Mouse (Mus musculus) monocyte, adult 2 months (primary cell): Measurements from ENCODE around the gene Ccdc106.

Experiments used
- DNase-seq, 2 experiments: peaks; one replicate each; pipeline ENCODE4 v3.0.0; 2022; ENCODE audit warnings: low spot score in 2 of 2, low read depth in 1 of 2

Ccdc106 gene

DNA sequence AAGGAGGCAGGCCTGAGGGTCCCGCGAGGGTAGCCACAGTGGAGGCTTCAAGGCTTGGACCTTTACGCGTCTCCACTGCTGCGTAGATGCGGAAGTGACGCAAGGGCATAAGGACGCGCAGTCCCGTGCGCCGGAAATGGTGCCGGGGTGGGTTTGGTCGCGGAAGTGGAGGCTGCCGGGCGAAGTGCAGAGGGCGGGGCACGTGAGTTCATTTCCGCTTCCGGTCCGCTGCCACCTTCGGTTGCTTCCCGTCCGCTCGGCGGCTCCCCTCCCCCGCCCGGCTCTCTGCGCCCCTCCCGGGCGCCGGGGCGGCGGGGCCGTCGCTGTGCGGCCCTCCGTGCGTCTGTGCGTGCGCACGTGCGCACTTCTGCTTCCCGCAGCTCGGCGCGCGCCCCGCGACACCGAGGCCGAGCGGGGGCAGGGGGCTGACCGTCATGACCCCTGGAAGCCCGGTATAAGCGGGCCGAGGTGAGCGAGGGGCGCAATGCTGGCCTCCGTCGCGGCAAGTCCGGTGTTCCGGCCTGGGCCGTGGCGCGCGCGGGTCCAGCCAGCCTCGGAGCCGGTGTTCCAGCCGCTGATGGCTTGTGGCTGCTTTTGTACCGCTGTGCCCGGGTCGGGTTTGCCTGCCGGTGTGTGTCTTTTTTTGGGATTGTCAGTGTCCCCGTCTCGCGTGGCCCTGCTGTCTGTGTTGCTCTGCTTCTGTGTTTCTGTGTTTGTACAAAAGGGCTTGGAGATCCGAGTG is 59.8 kb downstream of the Ccdc106 start, which contains the start of gene Epn1:
Gene Epn1 (plus strand): TSS at position 226 of the 742 bp plus-strand sequence.
- DNase-seq = peak; percentile 86 to 93

DNA sequence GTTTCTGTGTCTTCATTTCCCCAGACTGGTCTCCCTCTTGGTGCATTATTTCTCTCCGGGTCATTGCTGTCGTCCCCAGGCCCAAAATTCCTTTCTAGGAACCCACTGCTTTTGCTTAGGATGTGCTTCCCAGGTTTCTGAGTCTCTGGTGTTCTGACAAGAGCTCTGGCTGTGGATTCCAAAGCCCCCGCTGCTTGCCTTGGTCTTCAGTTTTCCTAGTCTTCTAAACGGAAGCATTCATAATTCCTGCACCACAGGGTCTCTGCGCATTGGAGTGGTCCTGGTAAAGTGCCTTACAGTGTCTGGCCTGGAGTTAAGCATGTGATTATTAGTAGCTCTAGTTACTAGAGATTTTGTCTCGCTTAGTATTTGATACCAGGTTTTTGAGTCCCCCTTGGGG is 60.5 kb downstream of the Ccdc106 start:
- DNase-seq = no peak

GRCm38 (mm10) chr7:5081241-5081640 is 60.9 kb downstream of the Ccdc106 start:
- no peak for DNase-seq

DNA sequence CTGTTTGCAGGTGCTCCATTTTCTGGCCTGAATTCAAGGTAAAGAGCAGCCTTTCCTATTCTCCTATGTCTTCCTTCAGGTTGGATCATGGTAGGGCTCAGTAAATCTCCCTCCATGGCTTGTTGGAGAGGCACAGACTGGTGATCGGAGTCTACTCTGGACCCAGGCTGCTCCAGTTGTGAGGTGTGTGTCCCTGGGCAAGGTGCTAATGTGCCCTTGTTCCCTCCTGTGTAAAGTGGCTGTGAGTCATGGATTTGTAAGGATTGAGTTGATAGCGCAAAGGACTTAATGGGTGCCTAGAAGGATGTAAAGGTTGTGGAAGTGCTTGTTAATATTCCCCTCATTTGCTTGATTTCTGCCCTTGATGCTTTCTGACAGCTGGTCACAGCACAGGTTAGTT is 61.6 kb downstream of the Ccdc106 start:
- DNase-seq = no peak

DNA sequence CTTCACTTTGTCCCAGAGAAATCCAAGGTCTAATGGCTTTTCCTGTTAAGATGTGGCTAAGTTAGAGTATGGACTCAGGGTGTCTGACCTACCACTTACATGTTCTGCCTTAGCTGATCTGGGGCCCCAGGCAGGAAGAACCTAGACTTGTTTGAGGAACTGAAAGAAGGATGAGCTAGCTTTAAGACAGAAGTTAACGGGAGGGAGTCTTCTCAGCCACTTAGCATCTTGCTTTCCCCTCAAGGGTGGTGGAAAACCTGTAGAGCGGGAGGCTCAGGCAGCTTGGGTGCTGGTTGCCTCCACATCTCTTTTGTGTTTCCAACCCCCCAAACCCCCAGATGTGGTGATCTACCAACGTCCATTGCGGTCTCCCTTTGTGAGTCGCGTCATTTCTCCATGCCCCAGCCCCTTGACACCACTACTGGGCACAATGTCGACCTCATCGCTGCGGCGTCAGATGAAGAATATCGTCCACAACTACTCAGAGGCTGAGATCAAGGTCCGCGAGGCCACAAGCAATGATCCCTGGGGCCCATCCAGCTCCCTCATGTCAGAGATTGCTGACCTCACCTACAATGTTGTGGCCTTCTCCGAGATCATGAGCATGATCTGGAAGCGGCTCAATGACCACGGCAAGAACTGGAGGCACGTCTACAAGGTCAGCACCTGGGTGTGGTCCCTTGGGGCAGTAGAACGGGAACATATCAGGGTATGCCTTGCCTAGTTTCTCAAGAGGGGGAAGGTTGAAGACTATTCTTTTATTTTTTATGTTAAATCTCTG is 63.2 kb downstream of the Ccdc106 start:
- DNase-seq = peak in 1 of 2 experiments; percentile 52

GRCm38 (mm10) chr7:5085512-5085911 is 65.2 kb downstream of the Ccdc106 start:
- DNase-seq = no peak

DNA sequence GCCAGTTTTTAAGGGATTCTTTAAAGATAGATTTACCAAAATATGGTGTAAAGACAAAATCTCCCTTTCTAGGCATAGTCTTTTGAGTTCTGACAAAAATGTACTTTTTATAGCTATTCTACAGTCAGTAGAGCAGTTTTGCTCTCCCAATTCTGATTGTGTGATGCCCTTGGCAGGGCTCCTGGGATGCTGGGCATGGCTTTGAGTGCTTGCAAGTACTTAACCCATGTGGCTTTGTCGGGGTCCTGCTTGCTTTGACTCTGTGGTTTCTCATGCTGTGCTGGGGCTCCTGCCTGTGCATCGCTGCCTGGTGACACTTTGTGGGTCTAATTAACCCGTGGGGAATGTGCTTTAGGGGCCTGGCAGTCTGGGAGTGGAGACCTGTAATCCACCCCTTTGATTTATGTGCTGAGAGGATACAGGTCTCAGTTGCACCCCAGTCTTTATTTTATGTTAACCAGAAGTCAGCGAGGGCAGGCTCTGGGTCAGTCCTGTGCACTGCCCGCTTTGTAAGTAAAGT is 66.6 kb downstream of the Ccdc106 start:
- DNase-seq = no peak

DNA sequence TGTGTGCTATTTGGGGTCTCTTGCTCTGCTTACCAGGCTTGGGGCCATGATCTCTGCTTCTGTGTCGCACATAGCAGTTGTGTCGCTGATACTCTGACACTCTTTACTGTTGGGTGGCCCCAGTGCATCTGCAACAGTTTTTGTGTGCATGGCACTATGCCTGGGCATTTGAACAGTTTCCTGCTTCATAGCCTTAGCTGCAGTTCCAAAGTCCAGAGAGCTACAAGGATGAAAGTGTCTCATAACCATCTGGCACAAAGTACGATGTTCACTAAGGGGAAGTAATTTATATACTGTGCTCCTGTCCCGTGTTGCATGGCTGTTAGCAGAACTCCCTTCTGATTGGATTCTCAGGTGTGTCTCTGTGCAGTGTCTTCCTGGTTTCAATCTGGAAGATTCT is 67.5 kb downstream of the Ccdc106 start:
- no peak for DNase-seq

- DNase-seq = no peak
Measured at GRCm38 (mm10) chr7:5089853-5090252, 69.5 kb downstream of the Ccdc106 start.

DNA sequence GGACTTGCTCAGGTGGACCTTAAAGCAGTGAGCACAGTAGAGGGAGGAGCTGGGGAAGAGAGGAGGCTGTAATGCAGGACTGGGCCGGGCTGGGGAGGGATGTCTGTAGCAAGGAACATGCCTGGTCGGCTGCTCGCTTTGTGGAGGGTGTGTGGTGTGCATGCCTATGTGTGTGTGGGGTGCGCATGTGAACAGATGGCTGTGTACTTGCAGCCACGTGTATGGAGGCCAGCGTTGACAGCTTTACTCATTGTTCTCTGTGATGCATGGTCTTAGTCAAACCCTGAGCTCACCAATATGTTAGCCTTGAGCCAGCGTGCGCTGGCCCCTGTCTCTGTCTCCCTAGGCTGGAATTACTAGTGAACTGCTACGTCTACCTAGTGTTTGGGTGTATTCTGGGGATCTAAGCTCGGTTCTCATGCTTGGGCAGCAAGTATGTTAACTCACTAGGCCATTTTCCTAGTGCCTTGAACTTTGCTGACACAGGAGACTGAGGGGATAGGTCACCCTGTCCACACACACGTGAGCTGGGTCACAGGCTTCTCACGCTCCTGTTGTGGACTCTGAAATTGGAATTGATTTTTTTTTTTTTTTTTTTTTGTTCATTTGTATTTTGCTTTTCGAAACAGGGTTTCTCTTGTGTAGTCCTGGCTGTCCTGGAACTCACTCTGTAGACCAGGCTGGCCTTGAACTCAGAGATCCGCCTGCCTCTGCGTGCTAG is 70.8 kb downstream of the Ccdc106 start:
- DNase-seq = no peak

GRCm38 (mm10) chr7:5092381-5092780 is 72.0 kb downstream of the Ccdc106 start:
- DNase-seq = no peak

DNA sequence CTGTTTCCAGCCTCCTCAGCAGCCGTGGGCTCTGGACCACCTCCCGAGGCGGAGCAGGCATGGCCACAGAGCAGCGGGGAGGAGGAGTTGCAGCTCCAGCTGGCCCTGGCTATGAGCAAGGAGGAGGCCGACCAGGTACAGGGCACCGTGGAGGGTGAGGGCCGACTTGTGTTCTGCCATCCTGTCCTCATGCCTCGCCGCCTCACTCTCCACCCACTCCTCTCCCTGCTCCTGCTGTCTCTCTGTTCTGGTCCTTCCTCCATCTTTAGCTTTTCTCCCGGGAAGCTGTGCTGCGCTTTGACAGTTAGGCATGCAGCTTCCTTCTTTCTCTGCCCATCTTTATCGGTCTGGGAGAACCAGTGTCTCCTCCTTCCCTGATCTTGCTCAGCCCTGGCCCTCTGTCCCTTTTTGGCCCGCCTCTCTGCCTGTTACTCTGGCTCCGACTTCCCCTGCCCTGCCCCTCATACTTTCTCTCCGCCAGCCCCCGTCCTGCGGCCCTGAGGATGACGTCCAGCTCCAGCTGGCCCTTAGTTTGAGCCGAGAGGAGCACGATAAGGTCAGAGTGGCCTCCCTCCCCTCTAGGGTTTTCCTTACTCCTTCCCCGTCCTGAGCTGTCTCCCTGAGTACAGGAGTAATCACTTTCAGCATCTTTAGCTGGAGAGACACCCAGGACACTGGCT is 72.6 kb downstream of the Ccdc106 start:
- no peak for DNase-seq

GRCm38 (mm10) chr7:5098769-5099168 is 78.4 kb downstream of the Ccdc106 start:
- no peak for DNase-seq

DNA sequence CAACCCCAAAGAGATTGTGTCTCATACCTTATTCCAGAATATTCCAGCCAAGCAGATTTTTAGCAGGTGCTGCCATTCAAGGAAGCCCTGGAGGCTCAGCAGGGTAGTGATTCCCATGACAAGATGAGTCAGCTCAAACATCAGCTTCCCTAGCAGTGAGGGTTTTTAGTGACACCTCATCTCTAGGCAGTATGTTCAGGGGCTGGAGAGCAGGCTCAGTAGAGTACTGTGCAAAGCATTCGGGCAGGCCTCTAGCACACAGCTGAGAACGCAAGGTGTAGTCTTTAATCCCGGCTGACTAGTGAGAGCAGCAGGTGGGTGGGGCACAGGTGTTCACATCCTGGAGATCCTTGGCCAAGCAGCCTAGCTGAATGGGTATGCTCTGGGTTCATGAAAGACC is 79.4 kb downstream of the Ccdc106 start:
- no peak for DNase-seq

- peak; percentile 51 to 61 for DNase-seq
Measured at GRCm38 (mm10) chr7:5101066-5101663, 80.8 kb downstream of the Ccdc106 start.

- no peak for DNase-seq
Measured at GRCm38 (mm10) chr7:5102564-5102963, 82.2 kb downstream of the Ccdc106 start.

GRCm38 (mm10) chr7:5108272-5108671 is 87.9 kb downstream of the Ccdc106 start:
- no peak for DNase-seq

- DNase-seq = no peak
Measured at GRCm38 (mm10) chr7:5109301-5109700, 88.9 kb downstream of the Ccdc106 start.
